Mouse (Mus musculus) urinary bladder, adult 2 months (tissue): ENCODE results near the gene Pdzrn3. TPM values are rescaled to one million over a fixed set of nuclear protein-coding genes. Genes with fewer than 3 reads are reported as not detected.

Source experiments
- DNase-seq: peaks from one replicate; pipeline ENCODE4 v3.0.0; 2022; ENCODE audit warnings: low spot score
- polyA plus RNA-seq: library from polyadenylated mRNA; depleted of rRNA; stranded (reverse); fragments of >200 nt; gene quantifications from 2 replicates; pipeline ENCODE4 v1.2.3, GENCODE M21; 2012

Gene Pdzrn3
- polyA plus RNA-seq, 1 experiment, result 53.6 TPM

DNA sequence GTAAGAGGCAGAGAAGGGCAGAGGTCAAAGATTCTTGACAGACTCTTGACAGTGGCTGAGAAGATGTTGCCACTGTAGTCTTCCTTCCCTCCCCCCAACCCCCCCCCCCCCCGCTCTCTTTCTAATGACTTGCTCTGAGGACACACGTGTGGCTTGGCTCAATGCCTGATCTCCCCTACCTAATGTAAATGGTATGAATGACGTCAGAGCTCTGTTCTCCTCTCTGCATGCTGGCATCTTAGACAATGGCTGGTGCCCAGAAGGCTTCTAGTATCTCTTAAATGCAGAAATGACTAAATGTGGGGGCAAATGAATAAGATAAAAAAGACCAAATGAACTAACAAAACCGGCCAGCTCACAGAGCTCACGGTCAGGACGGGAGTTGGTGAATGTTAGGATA is 49.2 kb downstream of the Pdzrn3 start:
- DNase-seq, result no peak

GRCm38 (mm10) chr6:101327741-101328140 is 50.0 kb downstream of the Pdzrn3 start:
- DNase-seq, result no peak

- no peak for DNase-seq
Measured at GRCm38 (mm10) chr6:101327196-101327595, 50.5 kb downstream of the Pdzrn3 start.

DNA sequence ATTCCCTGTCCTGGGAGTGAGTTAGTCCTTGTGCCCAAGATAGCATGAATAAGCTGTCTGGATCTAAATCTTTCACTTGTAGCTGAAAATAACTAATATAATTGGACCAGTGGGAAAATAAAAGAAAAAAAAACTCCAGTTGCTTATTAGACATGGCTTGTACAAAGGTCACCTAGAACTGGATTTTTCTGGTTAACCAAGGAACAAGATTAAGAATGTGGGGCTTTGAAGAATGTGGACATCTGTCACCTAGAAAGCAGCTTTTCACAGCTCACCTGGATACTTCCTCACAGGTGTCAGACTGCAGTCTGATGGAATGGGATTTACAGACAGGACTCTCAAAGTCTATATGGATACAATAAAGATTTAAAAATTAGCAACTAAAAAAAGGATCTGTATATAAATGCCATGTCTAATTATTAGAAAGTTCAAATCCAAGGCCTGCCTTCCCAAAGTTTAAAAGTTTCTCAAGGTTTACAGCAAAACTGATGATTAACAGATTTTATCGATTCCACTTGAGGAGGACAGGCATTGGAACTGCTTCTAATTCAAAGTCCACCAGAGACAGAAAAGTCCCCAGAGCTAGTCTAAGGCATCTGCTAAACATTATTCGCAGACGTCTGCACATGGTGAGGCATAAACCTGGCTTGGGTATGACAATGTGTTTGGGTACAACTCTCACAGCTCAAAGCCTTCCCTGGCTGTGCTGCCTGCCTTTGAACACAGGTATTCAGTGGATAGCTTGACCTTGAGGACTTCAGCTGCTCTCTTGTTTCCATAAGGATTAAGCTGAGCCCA is 51.7 kb downstream of the Pdzrn3 start:
- DNase-seq, result no peak

DNA sequence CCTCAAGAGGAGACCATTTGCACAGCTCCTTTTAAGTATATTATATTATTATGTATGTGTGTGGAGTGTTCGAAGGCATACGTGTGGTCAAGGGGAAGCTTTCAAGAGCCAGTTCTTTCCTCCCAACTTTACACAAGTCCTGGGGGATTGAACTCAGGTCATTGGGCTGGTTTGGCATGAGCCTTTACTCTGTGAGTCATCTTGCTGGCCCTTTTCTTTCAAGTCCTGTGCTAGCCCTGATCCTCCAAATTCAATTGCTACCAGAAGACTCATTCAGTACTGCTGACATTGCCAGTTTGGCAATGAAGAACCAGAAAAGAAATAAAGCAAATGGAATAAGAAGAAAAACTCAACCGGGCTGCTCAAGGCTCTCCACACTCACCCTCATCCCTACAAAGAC is 55.1 kb downstream of the Pdzrn3 start:
- no peak for DNase-seq

GRCm38 (mm10) chr6:101320386-101320785 is 57.3 kb downstream of the Pdzrn3 start:
- DNase-seq, result no peak

DNA sequence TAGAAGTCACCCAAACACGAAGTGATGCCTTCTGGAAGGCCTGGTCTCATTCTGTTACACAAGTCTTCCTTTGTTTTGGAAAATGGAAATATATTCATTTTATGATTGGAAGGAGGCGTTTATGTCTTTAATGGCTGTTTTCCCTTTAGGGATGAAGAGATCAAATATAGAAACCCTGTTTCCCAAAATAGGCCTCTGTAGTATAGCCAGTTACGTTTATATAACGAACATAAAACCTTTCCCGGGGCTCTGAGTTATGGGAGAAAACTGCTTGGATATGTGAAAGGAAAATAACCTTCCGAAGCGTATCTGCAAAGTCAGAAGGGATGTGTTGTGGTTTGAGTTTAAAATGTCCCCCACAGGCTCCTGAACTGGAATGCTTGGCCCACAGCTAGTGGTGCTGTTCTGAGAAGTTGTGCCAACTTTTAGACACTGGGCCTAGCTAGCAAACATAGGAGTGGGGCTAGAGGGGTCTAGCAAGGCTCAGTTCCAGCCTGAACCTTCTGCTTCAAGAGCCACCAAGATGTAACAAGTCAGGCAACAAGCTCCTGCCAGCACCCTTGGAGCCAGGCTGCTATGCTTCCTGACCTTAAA is 58.2 kb downstream of the Pdzrn3 start:
- no peak for DNase-seq

- no peak for DNase-seq
Measured at GRCm38 (mm10) chr6:101318530-101318929, 59.2 kb downstream of the Pdzrn3 start.

DNA sequence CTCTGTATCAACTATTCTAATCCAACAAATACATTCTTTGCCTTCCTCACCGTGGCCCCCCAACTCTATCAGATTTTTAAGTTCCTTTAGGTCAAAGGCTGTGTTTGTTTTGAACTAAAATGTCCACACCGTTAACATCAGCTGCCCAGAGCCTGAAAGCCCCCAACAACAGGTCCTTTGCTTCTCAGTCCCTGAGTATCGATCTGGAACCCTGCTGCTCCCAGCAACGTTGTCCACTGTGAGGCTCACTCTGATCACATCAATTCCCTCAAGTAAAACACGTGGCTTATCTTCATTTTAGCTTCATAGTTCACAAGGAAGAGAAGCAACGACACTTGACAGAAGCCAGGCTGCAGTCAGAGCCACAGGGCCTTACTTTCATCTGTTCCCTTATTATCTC is 66.3 kb downstream of the Pdzrn3 start:
- DNase-seq, result no peak

- no peak for DNase-seq
Measured at GRCm38 (mm10) chr6:101310491-101310890, 67.2 kb downstream of the Pdzrn3 start.

DNA sequence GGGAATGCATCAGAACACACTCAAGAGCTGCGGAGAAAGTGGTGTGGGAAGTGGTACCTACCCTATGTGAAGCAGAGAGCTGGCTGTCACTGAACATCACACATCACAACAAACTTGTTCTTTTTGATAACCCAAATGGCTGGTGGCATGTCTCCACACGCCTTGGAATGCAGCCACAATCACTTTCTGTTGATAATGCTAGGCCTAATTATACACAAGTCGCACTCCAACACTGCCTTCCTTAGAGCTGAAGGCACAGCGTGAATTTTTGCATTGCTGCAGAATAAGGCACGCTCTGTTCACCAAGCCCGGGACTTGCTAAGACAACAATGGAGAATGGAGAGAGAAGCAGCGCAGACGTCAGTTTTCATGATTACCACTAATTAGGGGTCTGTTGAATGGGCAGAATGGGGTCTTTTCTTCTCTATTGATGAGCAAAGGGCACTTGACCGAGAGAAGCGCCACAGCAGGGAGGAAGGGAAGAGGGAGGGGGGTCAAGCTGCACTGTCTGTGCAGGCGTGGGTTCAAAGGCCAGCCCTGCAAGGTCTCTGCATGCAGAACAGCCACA is 69.6 kb downstream of the Pdzrn3 start:
- no peak for DNase-seq

DNA sequence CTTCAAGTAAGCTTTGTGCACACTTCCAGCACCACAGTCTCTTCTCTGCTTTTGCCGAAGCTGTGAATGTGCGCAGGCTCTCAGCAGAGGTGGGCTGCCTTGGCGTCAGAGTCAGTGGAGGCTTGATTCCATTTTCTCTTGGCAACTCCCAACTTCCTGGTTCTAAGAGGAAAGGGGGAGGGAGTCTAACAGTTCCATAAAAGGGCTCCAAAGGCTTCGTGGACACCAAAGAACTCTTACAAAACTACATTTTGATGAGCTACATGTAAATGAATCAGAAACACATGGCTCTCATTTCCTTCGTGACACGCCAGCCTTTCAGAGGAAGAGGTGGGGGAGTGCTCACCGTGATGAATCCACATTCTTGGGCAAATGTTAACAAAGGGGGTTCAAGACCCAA is 70.9 kb downstream of the Pdzrn3 start:
- no peak for DNase-seq

DNA sequence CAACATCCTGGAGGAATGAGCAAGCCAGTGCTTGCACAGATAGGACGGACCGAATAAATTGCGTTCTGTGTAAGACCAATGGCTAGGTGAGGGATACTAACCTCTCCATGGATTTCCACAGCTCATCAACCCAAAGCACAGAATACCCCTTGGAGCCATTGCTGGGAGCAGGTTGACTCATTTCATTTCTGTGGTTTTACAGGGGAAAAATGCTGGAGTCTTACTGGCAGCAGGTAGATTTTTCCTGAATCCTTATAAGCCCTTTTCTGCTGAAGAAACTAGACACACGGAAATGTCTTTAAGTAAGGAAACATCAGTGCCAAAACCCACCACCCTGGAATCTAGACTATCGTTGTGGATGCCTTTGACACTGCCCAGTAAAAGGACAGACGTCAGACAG is 72.2 kb downstream of the Pdzrn3 start:
- no peak for DNase-seq

DNA sequence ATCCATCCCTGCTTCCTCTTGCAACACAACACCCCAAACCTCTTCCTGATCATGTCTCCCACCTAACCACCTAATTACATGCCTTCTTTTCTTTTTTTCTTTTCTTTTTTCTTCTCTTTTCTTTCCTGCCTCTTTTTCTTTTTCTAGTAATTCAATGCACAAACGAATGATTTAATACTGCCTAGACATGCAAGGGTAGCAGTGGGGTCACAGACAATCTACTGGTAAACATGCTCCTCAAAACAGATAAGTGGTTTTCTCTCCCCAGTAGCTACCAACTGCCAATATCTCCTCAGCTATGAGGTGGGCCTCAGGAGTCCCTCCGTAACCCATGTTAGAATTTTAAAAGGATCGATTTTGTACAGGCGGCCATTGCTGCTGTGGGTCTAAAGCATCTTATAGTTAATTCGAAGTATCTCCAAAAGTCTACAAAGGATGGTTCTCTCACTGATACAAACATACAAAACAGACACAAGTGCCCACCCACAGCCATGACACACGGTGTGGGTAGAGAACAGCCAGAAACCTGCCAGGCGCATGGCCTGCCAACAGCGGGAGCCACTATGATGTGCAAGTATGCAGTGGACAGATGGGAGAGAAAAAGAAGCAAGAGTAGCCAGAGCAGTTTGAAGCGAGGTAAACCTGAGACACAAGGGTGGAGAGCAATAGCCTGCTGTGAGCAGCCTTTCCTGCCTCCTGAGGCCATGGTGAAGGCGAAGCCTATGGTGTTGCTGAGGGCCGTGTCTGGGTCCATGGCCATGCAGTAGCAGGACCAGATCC is 73.5 kb downstream of the Pdzrn3 start:
- DNase-seq, result no peak

- DNase-seq, result no peak
Measured at GRCm38 (mm10) chr6:101303501-101303900, 74.2 kb downstream of the Pdzrn3 start.

DNA sequence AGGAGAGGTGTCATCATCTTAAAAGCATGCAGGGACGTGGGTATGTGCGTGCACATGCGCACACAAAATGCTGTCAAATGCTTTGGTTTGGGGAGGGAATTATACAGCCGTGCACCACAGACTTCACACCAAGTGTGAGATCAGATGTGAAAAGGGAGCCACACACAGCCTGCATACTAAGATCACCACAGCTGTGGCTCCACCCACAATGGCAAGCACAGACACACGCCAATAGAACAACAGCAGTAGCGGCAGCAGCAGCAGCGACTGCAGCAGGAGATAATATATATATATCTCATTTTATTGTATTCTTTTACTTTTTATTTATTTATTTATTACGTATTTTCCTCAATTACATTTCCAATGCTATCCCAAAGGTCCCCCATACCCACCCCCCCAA is 76.5 kb downstream of the Pdzrn3 start:
- no peak for DNase-seq

GRCm38 (mm10) chr6:101299434-101299833 is 78.3 kb downstream of the Pdzrn3 start:
- no peak for DNase-seq

DNA sequence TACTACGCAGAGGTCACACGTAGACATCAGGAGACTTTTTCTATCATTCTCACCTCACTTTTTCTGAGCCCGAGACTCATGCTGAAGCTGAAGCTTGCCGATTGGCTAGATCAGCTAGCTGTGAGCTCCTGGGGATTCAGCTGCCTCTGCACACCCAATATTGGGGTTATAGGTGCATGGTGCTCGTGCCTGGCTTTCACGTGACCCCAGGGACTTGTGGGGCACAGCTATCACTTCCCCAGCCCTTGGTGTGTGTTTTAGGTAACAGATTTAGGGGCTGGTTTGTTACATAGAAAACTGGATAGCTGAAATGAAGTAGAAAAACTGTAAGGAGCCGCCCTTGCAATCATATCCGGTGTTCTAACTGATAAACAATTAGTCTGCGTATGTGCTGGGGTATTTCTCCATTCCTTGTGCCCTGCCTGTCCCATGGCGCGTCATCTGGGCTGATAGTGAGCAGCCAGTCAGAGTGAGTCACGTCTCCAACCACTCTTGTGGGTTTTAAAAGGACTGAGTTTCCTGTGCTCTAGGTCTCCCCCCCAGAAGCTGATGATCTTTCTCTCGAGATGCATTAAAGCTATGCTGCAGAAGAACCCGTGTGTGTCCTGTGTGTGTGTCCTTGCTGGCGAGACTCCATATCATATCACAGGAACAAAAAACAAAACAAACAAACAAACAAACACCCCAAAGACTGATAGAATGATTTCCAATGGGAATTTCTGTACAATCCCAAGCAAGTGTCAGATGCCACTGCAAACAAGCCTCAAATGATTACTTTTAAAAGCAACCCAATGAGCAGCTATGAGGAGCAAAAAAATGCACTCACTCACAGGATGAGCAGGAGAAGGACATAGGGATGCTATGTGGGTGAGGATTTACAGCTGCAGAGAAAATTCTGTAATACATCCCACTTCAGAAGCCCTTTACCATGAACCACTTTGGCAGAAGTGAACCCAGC is 79.9 kb downstream of the Pdzrn3 start:
- DNase-seq, result no peak

- no peak for DNase-seq
Measured at GRCm38 (mm10) chr6:101296997-101297396, 80.7 kb downstream of the Pdzrn3 start.

DNA sequence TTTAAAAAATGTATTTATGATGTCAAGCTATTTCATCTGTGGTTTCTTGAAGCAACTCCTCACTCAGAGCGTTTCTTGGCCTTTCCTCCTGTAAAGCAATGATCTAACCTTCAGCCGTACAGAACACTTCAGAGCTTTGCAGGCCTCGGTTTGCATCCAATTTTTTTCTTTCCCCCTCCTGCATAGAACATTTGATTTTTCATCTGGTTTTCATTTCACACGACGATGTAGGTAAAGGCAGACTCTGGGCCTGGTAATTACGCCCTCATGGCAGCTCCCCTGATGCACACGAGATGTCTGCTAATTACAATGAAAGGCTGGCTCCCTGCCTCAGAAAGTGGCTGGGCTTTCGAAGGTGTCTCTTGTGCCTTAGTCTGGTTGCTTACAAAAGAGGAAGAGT is 81.4 kb downstream of the Pdzrn3 start:
- DNase-seq, result no peak

DNA sequence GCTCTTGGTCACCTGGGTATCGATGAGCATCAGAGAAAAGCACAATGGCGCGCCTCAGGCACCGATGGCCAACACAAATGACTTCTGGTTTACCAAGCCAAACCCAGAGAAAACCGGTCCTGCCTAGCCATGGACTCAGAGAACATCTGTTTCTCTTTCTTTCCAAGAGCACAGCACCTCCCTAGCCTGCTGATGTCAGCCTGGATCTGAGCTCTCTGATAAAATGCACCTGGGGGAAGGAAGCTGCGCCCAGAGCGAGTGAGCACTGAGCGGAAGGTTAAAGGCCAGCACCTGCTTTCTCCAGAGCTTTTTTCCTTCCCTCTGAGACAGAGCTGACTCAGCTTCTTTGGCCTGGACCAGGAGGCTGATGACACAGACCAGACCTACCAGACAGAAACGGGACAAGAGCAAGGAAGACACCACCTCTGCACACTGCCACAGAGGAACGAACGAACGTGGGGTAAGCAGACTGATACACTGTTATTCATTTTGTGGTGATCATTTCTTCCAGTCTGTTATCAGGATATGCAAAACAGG is 84.6 kb downstream of the Pdzrn3 start:
- no peak for DNase-seq
